Mouse (Mus musculus) thymus, postnatal 25 days (tissue): ENCODE data around the gene Nfkb2.
A peak's percentile ranks its signal among the peaks of the same experiment; 100 is the strongest.

ENCODE experiments used
- DNase-seq: peaks from one replicate; pipeline ENCODE4 v3.0.0; 2022

Gene Nfkb2

GRCm38 (mm10) chr19:46324918-46325317, 20.8 kb downstream of the Nfkb2 start:
- no peak for DNase-seq

GRCm38 (mm10) chr19:46326019-46326755, 22.1 kb downstream of the Nfkb2 start:
- DNase-seq = no peak

GRCm38 (mm10) chr19:46326756-46327305, 22.7 kb downstream of the Nfkb2 start, which contains the start of gene Psd:
Gene Psd, minus strand, starts transcription at chr19:46327156.
- peak; percentile 40 for DNase-seq

- no peak for DNase-seq
These were observed 23.5 kb downstream of the Nfkb2 start for GRCm38 (mm10) chr19:46327531-46328064.

- peak; percentile 88 for DNase-seq
These were observed 24.2 kb downstream of the Nfkb2 start, which contains the start of gene Fbxl15 for GRCm38 (mm10) chr19:46328081-46329030. Gene Fbxl15, plus strand, starts transcription at chr19:46328184.

GRCm38 (mm10) chr19:46329031-46329641, 25.0 kb downstream of the Nfkb2 start:
- DNase-seq = peak; percentile 29

GRCm38 (mm10) chr19:46329951-46330350, 25.8 kb downstream of the Nfkb2 start:
- peak; percentile 54 for DNase-seq

- DNase-seq = no peak
These were observed 26.6 kb downstream of the Nfkb2 start for GRCm38 (mm10) chr19:46330696-46331095.

- DNase-seq = no peak
These were observed 27.2 kb downstream of the Nfkb2 start for GRCm38 (mm10) chr19:46331326-46331725.

- DNase-seq = no peak
These were observed 27.8 kb downstream of the Nfkb2 start for GRCm38 (mm10) chr19:46331936-46332335.

- DNase-seq = no peak
These were observed 28.7 kb downstream of the Nfkb2 start for GRCm38 (mm10) chr19:46332721-46333339.

- DNase-seq = no peak
These were observed 29.8 kb downstream of the Nfkb2 start for GRCm38 (mm10) chr19:46333906-46334305.

- no peak for DNase-seq
These were observed 33.7 kb downstream of the Nfkb2 start for GRCm38 (mm10) chr19:46337719-46338330.

- peak; percentile 98 for DNase-seq
These were observed 34.3 kb downstream of the Nfkb2 start, which contains the start of gene Cuedc2 for GRCm38 (mm10) chr19:46338331-46338936. Gene Cuedc2, minus strand, starts transcription at chr19:46338702.

GRCm38 (mm10) chr19:46338942-46339286, 34.8 kb downstream of the Nfkb2 start:
- DNase-seq = no peak

GRCm38 (mm10) chr19:46339287-46339971, 35.3 kb downstream of the Nfkb2 start:
- DNase-seq = no peak

GRCm38 (mm10) chr19:46344710-46345419, 40.7 kb downstream of the Nfkb2 start:
- no peak for DNase-seq

- no peak for DNase-seq
These were observed 43.0 kb downstream of the Nfkb2 start for GRCm38 (mm10) chr19:46347146-46347545.

GRCm38 (mm10) chr19:46347936-46348668, 44.0 kb downstream of the Nfkb2 start:
- no peak for DNase-seq
